Mouse (Mus musculus) stomach, embryonic 14.5 days (tissue): ENCODE measurements around the gene Cacna1g. TPM values are rescaled to one million over a fixed set of nuclear protein-coding genes. Genes with fewer than 3 reads are reported as not detected.

Experiments used
- ATAC-seq: fragments of 200-750 bp; cut with Nextera tagmentation; 2 replicates; pipeline ENCODE4 v1.8.0; 2017; ENCODE audit warnings: low read depth, moderate TSS enrichment; ENCODE audit not compliant: insufficient number of reproducible peaks, insufficient read depth, low FRiP score
- H3K27ac ChIP-seq: fragments of 300-500 bp; sonication (generic); 2 replicates; pipeline ENCODE4 v1.5.1; 2014; ENCODE audit warnings: mild to moderate bottlenecking, low read length, moderate library complexity, mixed read lengths
- H3K27me3 ChIP-seq: fragments of 300-500 bp; sonication (generic); 2 replicates; pipeline ENCODE4 v1.6.1; 2014; ENCODE audit warnings: low read length, control low read depth, mixed read lengths; ENCODE audit not compliant: control insufficient read depth, insufficient read depth
- H3K36me3 ChIP-seq: fragments of 300-500 bp; sonication (generic); 2 replicates; pipeline ENCODE4 v1.6.1; 2014; ENCODE audit warnings: mild to moderate bottlenecking, control low read depth, low read length, moderate library complexity, mixed read lengths; ENCODE audit not compliant: control insufficient read depth, insufficient read depth
- H3K4me1 ChIP-seq: fragments of 300-500 bp; sonication (generic); 2 replicates; pipeline ENCODE4 v1.6.1; 2014; ENCODE audit warnings: low read length, control low read depth, mixed read lengths; ENCODE audit not compliant: control insufficient read depth, insufficient read depth
- H3K4me2 ChIP-seq: fragments of 300-500 bp; sonication (generic); replicated peaks from 2 replicates; pipeline ENCODE4 v1.6.1; 2014; ENCODE audit warnings: low read depth, low read length, control low read depth
- H3K4me3 ChIP-seq: fragments of 300-500 bp; sonication (generic); 2 replicates; pipeline ENCODE4 v1.5.1; 2014; ENCODE audit warnings: low read depth, low read length, control low read depth
- H3K9ac ChIP-seq: fragments of 300-500 bp; sonication (generic); replicated peaks from 2 replicates; pipeline ENCODE4 v1.6.1; 2014; ENCODE audit warnings: low read depth, mild to moderate bottlenecking, control low read depth, low read length, moderate library complexity, mixed read lengths
- H3K9me3 ChIP-seq: fragments of 300-500 bp; sonication (generic); 2 replicates; pipeline ENCODE4 v1.6.1; 2016; ENCODE audit warnings: low read depth, low read length, control low read depth; ENCODE audit not compliant: control insufficient read depth
- WGBS: fragments of 180-500 bp; shearing (Covaris S2); extraction: QIAGEN DNeasy Blood & Tissue Kit; methylation state at CpG from one replicate; pipeline ENCODE4 v1.1.7; 2014; 5-methylcytosine and 5-hydroxymethylcytosine counted together
- polyA plus RNA-seq: library from polyadenylated mRNA; unstranded; fragments of >200 nt; fragmentation: Nextera tagmentation; extraction: Ambion mirVana; gene quantifications from 2 replicates; pipeline ENCODE4 v1.2.1, GENCODE M21; 2014

Gene Cacna1g
- polyA plus RNA-seq, 1 experiment from 2014 or later, result 13.5 TPM

DNA sequence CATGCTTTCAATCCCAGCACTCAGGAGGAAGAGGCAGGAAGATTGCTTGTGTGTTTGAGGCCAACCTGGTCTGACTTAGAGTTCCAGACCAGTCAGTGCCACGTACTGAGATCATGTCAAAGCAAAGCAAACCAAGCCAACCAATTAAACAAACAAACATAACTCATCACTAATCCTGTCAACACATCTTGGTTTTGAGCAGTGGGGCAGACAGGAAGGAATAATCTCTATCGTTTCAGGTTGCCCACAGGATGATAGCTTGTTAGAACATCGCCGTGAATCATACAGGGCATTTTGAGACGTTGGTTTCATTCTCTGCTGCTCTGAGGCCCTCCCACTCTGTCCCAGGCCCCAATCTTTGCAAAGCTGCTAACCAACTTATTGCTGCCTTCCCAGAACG, 104.0 kb downstream of the Cacna1g start:
- no peak overlapping the region for H3K4me3 ChIP-seq
- no peaks in the 10 kb centered on the region for H3K9me3 ChIP-seq
- ATAC-seq, result no peak
- H3K36me3 ChIP-seq, result no peaks in the 10 kb centered on the region
- H3K27ac ChIP-seq, result no peak overlapping the region
- H3K4me1 ChIP-seq, result peaks cover 11% of the 10 kb centered on the region; the same call in 1 of the 2 replicates
- WGBS, result 71% methylated on average over 6 of the region's 6 CpGs
- H3K9ac ChIP-seq, result no peak overlapping the region
- H3K4me2 ChIP-seq, result no peak overlapping the region
- no peaks in the 10 kb centered on the region for H3K27me3 ChIP-seq

DNA sequence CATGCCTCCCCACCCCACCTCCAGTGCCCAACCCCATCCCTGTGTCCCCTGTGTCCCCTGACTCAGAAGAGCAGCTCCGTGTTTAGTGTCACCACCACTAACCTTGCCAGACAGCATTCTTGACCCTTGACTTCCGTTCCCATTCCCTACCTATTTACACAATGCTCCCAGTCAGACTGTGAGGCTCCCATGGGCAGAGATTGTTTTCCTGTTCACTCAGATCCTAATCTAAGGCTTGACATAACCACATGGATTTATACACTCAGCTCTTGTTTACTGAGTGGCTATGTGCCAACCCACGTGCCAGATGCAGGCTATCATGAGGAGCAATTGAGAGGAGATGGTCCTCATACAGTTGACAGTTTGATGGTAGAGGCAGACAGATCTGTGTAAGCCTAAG, 108.7 kb downstream of the Cacna1g start:
- Histone ChIP-seq H3K27ac (no peak overlapping the region), H3K4me1 (peaks cover 5% of the 10 kb centered on the region; the same call in 1 of the 2 replicates), H3K27me3 (no peaks in the 10 kb centered on the region), H3K36me3 (no peaks in the 10 kb centered on the region), H3K9ac (no peak overlapping the region), H3K9me3 (no peaks in the 10 kb centered on the region), H3K4me3 (no peak overlapping the region), H3K4me2 (no peak overlapping the region)
- ATAC-seq, result no peak
- WGBS, result 53% methylated on average over 3 of the region's 3 CpGs

DNA sequence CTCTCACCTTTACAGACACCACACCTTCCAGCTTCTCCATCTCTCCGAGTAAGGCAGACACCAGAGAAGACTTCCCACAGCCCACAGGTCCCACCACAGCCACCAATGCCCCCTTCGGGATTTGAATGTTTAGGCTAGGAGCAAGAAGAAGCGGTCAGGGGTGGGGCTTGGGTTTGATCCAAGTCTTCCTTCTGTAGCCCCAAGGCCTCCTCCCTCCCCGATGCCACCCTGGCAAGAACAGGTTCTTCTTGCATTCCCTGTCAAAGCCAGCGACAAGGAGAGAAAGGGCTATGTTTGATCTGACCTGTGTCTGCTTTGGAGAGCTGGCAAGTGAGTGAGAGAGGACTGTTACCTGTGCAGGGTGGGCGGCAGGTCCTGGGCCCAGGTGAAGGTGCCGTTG, 110.3 kb downstream of the Cacna1g start:
- H3K27ac ChIP-seq, result no peak overlapping the region
- H3K27me3 ChIP-seq, result no peaks in the 10 kb centered on the region
- H3K4me2 ChIP-seq, result no peak overlapping the region
- H3K4me1 ChIP-seq, result peaks cover 4% of the 10 kb centered on the region; the same call in 1 of the 2 replicates
- ATAC-seq, result no peak
- no peak overlapping the region for H3K4me3 ChIP-seq
- no peaks in the 10 kb centered on the region for H3K36me3 ChIP-seq
- no peak overlapping the region for H3K9ac ChIP-seq
- H3K9me3 ChIP-seq, result no peaks in the 10 kb centered on the region
- WGBS, result 67% methylated on average over 7 of the region's 7 CpGs

DNA sequence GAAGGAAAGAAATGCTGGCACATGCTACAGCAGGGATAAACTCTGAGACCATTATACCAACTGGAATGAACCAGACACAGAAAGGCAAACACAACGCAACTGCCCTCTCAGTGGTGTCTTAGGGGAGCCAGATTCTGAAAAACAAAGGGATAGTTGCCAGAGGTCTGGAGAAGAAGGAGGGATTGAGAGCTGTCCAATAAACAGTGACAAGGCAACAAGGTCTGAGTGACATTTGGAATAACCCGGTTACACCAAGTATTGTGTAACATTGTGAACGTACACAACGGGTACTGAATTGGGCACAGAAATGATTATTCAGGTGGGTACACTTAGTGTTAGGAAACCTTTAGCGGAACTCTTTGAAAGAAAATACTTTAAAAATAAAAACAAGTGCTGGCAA, 111.9 kb downstream of the Cacna1g start:
- Histone ChIP-seq H3K4me2 (no peak overlapping the region), H3K9me3 (no peaks in the 10 kb centered on the region), H3K27ac (no peak overlapping the region), H3K36me3 (no peaks in the 10 kb centered on the region), H3K4me1 (peaks cover 4% of the 10 kb centered on the region; the same call in 1 of the 2 replicates), H3K4me3 (no peak overlapping the region), H3K9ac (no peak overlapping the region), H3K27me3 (no peaks in the 10 kb centered on the region)
- WGBS, result 90% methylated on average over 5 of the region's 5 CpGs
- no peak for ATAC-seq

DNA sequence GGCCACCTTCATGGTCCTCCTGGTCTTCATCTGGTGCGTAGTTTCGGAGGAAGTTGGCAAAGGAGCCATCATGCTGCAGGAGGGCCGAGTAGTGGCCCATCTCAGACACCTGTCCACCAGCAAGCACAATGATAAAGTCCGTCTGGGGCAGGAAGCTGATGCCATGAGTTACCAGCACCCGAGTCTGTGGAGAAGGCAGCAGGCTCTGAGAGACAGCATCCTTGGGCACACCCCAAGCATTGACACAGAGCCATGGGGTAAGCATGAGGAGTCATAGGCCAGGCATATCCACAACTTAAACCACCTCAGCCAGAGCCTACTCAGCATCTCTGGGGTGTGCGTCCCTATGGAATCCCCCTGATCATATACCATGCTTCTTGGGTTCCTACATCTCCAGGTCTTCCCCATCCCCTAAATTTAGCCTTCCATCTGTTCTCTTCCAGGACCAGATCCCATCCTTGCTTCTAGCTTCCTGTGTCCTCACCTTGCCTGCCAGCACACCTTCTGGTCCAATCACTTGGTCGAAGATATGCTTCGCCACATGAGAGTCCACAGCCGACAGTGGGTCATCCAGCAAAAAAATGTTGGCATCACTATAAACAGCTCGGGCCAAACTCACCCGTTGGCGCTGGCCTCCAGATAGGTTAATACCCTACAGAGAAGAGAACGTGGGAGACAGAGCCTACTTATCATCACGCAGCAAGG, 112.7 kb downstream of the Cacna1g start:
- Histone ChIP-seq H3K4me2 (no peak overlapping the region), H3K4me3 (no peak overlapping the region), H3K4me1 (peaks cover 4% of the 10 kb centered on the region; the same call in 1 of the 2 replicates), H3K36me3 (no peaks in the 10 kb centered on the region), H3K9me3 (no peaks in the 10 kb centered on the region), H3K9ac (no peak overlapping the region), H3K27ac (no peak overlapping the region), H3K27me3 (no peaks in the 10 kb centered on the region)
- no peak for ATAC-seq
- WGBS, result 93% methylated on average over 14 of the region's 14 CpGs

DNA sequence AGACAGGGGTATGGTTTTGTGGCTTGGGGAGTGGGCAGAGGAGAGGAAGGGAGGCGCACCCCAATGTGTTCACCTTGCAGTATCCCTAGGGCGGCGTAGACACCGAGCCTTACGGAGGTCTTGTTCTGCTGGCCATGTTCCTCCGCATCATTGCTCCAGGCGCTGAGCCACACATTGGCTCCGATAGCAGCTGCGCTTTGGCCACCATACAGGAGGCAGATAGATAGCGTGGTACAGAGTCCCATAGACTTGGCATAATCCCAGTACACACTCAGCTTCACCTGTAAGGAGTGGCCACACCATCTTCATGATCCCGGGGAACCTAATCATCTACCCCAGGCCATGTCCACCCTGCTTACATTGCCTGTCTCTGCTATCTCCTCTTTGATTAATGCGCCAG, 114.8 kb downstream of the Cacna1g start:
- H3K4me3 ChIP-seq, result no peak overlapping the region
- 93% methylated on average over 12 of the region's 12 CpGs for WGBS

More for the DNA sequence above, 114.8 kb downstream of the Cacna1g start:
- Histone ChIP-seq H3K27me3 (no peaks in the 10 kb centered on the region), H3K27ac (no peak overlapping the region), H3K4me1 (peaks cover 4% of the 10 kb centered on the region; the same call in 1 of the 2 replicates), H3K36me3 (no peaks in the 10 kb centered on the region), H3K9me3 (no peaks in the 10 kb centered on the region), H3K9ac (no peak overlapping the region), H3K4me2 (no peak overlapping the region)
- no peak for ATAC-seq

Other genes starting within 250 kb of the Cacna1g start
- 1.3 and 1.6 TPM in 2 replicates for gene Wfikkn2, start 228.2 kb downstream of the Cacna1g start, polyA plus RNA-seq
- gene Gm21885, start 192.3 kb downstream of the Cacna1g start, polyA plus RNA-seq, result 0.56 TPM in 1 of 2 replicates, not detected in the other
- 116 and 124 TPM in 2 replicates for gene Luc7l3, start 152.2 kb downstream of the Cacna1g start, polyA plus RNA-seq
- 17.4 and 19.2 TPM in 2 replicates for gene Ankrd40, start 146.2 kb downstream of the Cacna1g start, polyA plus RNA-seq
- 4.5 and 5.8 TPM in 2 replicates for gene Abcc3, start 81.2 kb downstream of the Cacna1g start, polyA plus RNA-seq
- gene Spata20, start 12.0 kb upstream of the Cacna1g start, polyA plus RNA-seq, result 0.13 and 0.48 TPM in 2 replicates
- gene Epn3, start 25.8 kb upstream of the Cacna1g start, polyA plus RNA-seq, result 7.5 and 11.1 TPM in 2 replicates
- 1.6 and 2.1 TPM in 2 replicates for gene Mycbpap, start 47.5 kb upstream of the Cacna1g start, polyA plus RNA-seq
- 3.1 and 3.4 TPM in 2 replicates for gene Rsad1, start 75.1 kb upstream of the Cacna1g start, polyA plus RNA-seq
- 5.0 and 7.1 TPM in 2 replicates for gene Chad, start 90.8 kb upstream of the Cacna1g start, polyA plus RNA-seq
- 7.1 and 9.3 TPM in 2 replicates for gene Acsf2, start 127.7 kb upstream of the Cacna1g start, polyA plus RNA-seq
- 147 and 157 TPM in 2 replicates for gene Lrrc59, start 155.6 kb upstream of the Cacna1g start, polyA plus RNA-seq
- 148 and 149 TPM in 2 replicates for gene Mrpl27, start 179.6 kb upstream of the Cacna1g start, polyA plus RNA-seq
- gene Eme1, start 179.8 kb upstream of the Cacna1g start, polyA plus RNA-seq, result 20.7 and 20.9 TPM in 2 replicates
- gene Xylt2, start 203.3 kb upstream of the Cacna1g start, polyA plus RNA-seq, result 20.5 and 22.9 TPM in 2 replicates
- 2.3 and 2.9 TPM in 2 replicates for gene Gm11541, start 230.3 kb upstream of the Cacna1g start, polyA plus RNA-seq